Mouse (Mus musculus): Measurements from ENCODE around the gene Pde7b.

Gene Pde7b

GRCm38 (mm10) chr10:20381352-20381751 lies 343.5 kb downstream of the Pde7b start:
- DNase-seq (ENCODE audit: extremely low read depth, insufficient read length, low spot score) = no peak

- no peak for DNase-seq (ENCODE audit: extremely low read depth, insufficient read length, low spot score)
Measured at GRCm38 (mm10) chr10:20380798-20381197, 344.1 kb downstream of the Pde7b start.

- no peak for DNase-seq (ENCODE audit: extremely low read depth, insufficient read length, low spot score)
Measured at GRCm38 (mm10) chr10:20379071-20379735, 345.7 kb downstream of the Pde7b start.

- DNase-seq (ENCODE audit: extremely low read depth, insufficient read length, low spot score) = no peak
Measured at GRCm38 (mm10) chr10:20377621-20378020, 347.3 kb downstream of the Pde7b start.

GRCm38 (mm10) chr10:20372046-20372445 lies 352.8 kb downstream of the Pde7b start:
- DNase-seq (ENCODE audit: extremely low read depth, insufficient read length, low spot score) = no peak

GRCm38 (mm10) chr10:20362450-20363118 lies 362.3 kb downstream of the Pde7b start:
- DNase-seq (ENCODE audit: extremely low read depth, insufficient read length, low spot score) = no peak

GRCm38 (mm10) chr10:20361542-20362449 lies 363.1 kb downstream of the Pde7b start:
- no peak for DNase-seq (ENCODE audit: extremely low read depth, insufficient read length, low spot score)

- no peak for DNase-seq (ENCODE audit: extremely low read depth, insufficient read length, low spot score)
Measured at GRCm38 (mm10) chr10:20348894-20349293, 376.0 kb downstream of the Pde7b start.

Measured in 3134 (cell line).